Mouse (Mus musculus) liver, embryonic 14.5 days (tissue): Measurements from ENCODE around the gene Itgb3.

ENCODE experiments used
- CTCF ChIP-seq: IDR thresholded peaks from 2 replicates; pipeline ENCODE4 v1.5.1; 2016; ENCODE audit warnings: antibody characterized with exemption, low read depth, control low read depth
- EP300 ChIP-seq: IDR thresholded peaks from 2 replicates; pipeline ENCODE4 v1.6.1; 2016; ENCODE audit warnings: antibody characterized with exemption, low read depth

DNA sequence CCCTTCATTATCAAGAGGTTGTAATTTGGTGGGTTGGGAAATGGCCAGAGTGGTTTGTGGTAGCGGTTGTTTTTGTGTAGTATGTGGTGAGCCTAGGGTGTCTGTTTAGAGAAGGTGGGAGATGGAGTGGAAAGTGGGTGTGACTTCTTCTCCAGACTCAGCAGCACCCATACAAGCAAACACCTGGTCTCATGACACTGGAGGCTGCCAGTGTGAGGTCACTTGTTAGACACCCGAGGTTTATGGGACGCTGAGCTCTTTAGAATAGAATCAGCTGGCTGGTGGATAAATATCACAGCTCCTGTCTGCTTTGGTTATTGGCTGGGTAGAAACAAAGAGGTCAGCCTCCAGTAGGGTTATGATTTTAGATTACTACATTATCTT, 56.1 kb downstream of the Itgb3 start:
- TF ChIP-seq EP300 (no peak), CTCF (no peak)
